Mouse (Mus musculus): Measurements from ENCODE around the gene Csrnp1. TPM values are rescaled to one million over a fixed set of nuclear protein-coding genes. Genes with fewer than 3 reads are reported as not detected.
"Not testable (repeated sequence)": the region's sequence is repeated elsewhere in the genome, so short reads cannot be mapped to it uniquely, and the experiment has no call there.

The Csrnp1 gene
- total RNA-seq, 2 experiments from 2014 or later, result 13.7 TPM

- DNase-seq (ENCODE audit: low spot score in 2 of 2), result no peak
- H3K4me3 ChIP-seq, result no peak overlapping the region
- no peak for TF ChIP-seq CTCF (conservative IDR thresholded peaks at IDR 0.05)
- H3K27ac ChIP-seq, result no peak overlapping the region
Measured at GRCm38 (mm10) chr9:120013251-120013820, 28.9 kb upstream of the Csrnp1 start.

DNA sequence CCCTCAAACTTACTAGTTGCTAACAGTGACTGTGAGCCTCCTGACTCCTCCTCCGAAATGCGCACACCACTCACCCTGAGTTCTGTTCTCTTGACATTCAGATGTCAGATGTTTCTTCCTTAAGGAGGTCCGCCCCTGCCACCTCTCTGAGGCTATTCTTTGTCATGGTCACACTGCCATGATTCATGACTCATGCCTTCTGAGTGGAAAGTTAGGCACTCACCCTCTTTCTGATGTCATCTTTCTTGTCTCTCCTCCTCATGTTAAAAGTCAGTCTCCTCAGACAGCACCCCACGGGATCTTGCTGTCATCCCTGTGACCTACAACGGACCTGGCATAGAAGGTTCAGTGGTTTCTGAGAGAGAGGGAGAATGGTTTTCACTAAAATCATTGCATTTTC is 28.3 kb upstream of the Csrnp1 start:
- peak overlapping the region; percentile 98; the same call in 1 of the 2 replicates for H3K27ac ChIP-seq
- TF ChIP-seq CTCF (conservative IDR thresholded peaks at IDR 0.05), result no peak
- H3K4me3 ChIP-seq, result no peak overlapping the region
- DNase-seq (ENCODE audit: low spot score in 2 of 2), result no peak

DNA sequence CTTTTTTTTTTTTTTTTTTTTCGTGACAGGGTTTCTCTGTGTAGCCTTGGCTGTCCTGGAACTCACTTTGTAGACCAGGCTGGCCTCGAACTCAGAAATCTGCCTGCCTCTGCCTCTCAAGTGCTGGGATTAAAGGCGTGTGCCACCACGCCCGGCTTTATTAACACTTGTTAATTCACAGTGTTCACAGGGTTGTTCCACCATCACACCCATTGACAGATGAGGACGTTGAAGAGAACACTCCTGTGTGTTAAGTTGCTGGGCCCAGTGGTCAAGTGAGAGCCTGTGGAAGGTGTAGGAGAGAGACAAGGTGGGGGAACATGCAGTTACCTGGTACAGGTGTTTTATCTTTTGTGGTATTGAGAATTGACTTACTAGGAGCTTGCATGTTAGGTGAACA is 27.7 kb upstream of the Csrnp1 start:
- DNase-seq (ENCODE audit: low spot score in 2 of 2); H3K4me3 ChIP-seq: not testable (repeated sequence)
- H3K27ac ChIP-seq, result peak overlapping the region; percentile 98; the same call in 1 of the 2 replicates

GRCm38 (mm10) chr9:120011533-120011932 is 27.1 kb upstream of the Csrnp1 start:
- peak; percentile 86 for TF ChIP-seq CTCF (conservative IDR thresholded peaks at IDR 0.05)
- H3K4me3 ChIP-seq, result peak overlapping the region; percentile 61
- H3K27ac ChIP-seq, result peak overlapping the region; percentile 98
- DNase-seq (ENCODE audit: low spot score in 2 of 2), result peak; percentile 75 to 85

GRCm38 (mm10) chr9:120010781-120011511 is 26.5 kb upstream of the Csrnp1 start:
- Histone ChIP-seq H3K27ac (peak overlapping the region; percentile 98), H3K4me3 (peak overlapping the region; percentile 61)
- peak; percentile 96 to 99 for DNase-seq (ENCODE audit: low spot score in 2 of 2)
- TF ChIP-seq CTCF (conservative IDR thresholded peaks at IDR 0.05), result no peak

- H3K27ac ChIP-seq, result peak overlapping the region; percentile 98; the same call in 1 of the 2 replicates
- TF ChIP-seq CTCF (conservative IDR thresholded peaks at IDR 0.05), result no peak
- no peak overlapping the region for H3K4me3 ChIP-seq
- no peak for DNase-seq (ENCODE audit: low spot score in 2 of 2)
Measured at GRCm38 (mm10) chr9:120009871-120010270, 25.4 kb upstream of the Csrnp1 start.

DNA sequence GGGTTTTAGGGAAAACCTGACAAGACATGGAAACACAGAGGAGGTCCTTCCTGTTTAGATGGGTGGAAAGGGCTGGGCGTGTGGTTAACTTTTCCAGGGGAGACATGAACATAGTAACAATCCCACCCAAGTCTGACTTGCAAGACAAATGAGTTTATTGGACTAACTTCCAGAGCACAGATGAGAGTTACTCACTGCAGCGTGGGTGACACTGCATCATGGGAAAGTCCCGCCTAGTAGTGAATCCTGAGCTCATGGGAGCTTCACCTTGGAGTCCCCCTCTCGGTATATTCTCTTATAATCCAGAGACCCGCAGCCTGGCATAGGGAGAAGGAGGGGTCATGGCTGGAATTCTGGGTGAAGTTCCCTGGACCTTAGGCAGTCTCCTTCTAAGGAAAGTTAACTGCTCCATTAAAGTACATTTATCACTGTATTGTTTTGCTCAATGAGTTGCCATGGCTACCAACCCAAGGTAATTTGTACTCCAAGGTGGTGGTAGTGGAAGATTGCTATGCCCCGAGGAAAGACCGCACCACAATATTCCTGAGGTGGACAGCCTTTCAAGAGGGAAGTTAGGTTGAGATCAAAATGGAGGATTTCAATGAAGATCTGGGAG is 24.9 kb upstream of the Csrnp1 start:
- TF ChIP-seq CTCF (conservative IDR thresholded peaks at IDR 0.05), result no peak
- no peak overlapping the region for H3K4me3 ChIP-seq
- DNase-seq (ENCODE audit: low spot score in 2 of 2), result no peak
- peak overlapping the region; percentile 98; the same call in 1 of the 2 replicates for H3K27ac ChIP-seq

DNA sequence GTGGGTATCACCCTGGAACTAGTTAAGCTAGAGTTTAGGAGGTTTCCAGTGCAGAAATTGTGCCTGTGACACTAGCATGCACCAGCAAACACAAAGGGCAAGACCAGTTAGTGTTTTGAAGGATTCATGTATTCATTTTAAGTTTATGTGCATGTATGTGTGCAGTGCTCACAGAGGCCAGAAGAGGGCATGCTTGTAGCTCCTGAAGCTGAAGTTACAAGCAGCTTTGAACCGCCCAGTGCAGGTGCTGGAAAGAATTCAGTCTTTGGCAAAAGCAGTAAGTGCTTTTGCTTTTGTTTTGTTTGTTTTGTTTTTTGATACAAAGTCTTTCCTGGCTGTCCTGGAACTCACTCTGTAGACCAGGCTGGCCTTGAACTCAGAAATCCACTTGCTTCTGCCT is 23.4 kb upstream of the Csrnp1 start:
- no peak for DNase-seq (ENCODE audit: low spot score in 2 of 2)
- Histone ChIP-seq H3K4me3 (no peak overlapping the region), H3K27ac (no peak overlapping the region)
- TF ChIP-seq CTCF (conservative IDR thresholded peaks at IDR 0.05), result peak; percentile 51

DNA sequence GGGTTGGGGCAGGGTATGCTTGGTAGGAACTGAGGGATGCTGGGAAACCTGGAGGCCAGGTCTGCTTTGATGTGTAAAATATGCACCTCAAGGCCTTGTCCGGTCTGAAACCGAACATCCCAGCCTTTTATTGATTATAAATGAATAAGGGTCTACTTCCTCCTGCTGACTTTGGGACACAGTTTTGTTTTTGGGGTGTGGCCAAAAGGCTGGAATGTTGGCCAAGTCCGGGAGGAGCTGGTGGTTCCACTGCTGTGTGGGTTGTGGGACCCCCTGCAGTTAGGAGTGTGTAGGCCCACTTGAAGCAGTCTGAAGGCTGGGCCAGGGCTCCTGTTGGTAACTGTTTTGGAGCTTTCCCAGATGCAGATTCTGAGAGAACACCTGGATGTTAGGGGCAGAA is 21.5 kb upstream of the Csrnp1 start:
- Histone ChIP-seq H3K4me3 (no peak overlapping the region), H3K27ac (no peak overlapping the region)
- DNase-seq (ENCODE audit: low spot score in 2 of 2), result no peak
- TF ChIP-seq CTCF (conservative IDR thresholded peaks at IDR 0.05), result no peak

DNA sequence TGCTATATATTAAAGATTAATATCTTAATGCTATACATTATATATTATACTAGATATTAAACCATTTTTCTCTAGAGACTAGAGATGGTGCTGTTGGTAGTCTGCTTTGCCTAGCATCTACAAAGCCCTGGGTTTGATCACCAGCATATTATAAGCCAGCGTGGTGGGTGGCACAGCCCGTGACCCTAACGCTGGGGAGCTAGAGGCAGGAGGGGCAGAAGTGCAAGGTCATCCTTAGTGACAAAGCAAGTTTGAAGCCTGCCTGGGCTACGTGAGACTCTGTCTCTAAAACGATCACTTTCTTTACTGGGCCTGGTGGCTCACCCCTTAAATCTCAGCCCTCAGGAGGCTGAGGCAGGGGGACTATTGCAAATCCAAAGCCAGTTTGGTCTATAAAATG is 18.4 kb upstream of the Csrnp1 start:
- DNase-seq (ENCODE audit: low spot score in 2 of 2), result no peak
- H3K27ac ChIP-seq, result no peak overlapping the region
- TF ChIP-seq CTCF (conservative IDR thresholded peaks at IDR 0.05), result no peak

DNA sequence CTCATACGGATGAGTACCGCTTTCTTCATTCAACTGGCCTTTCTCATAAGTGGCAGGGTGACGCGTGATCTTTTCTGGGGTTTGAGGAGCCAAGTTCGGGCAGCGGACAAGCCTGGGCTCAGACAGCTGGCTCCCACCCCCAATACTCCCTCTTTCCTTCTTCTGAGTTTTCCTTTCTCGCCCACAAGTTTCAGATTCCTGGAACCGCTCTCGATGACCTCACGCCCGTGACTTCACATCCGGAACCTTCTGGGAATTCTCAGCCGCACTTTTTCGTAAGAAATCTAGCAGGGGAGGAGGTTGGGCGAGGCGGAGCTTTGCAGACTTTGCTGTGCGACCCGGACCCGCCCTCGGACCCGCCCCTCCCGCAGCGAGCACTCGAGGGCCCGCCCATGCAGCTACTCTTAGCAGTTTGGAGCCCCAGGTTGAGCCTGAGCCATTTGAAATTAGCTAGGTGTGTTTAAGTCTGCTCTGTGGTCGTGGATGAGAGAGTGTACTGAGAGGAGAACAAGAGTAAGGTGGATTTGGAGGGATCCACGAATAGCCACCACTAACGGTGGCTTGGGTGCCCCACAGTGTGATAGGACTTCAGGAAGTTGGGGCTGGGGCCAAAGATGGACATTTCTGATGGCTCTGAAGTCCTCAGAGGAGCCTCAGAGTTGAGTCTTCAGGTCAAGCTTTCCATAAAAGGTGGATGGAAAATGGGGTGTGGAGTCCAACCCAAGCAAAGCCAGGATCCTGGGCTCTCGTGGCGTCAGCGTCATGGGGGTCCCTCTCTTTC is 17.7 kb upstream of the Csrnp1 start:
- Histone ChIP-seq H3K4me3 (peak overlapping the region; percentile 53), H3K27ac (peak overlapping the region; percentile 55; the same call in 1 of the 2 replicates)
- TF ChIP-seq CTCF (conservative IDR thresholded peaks at IDR 0.05), result no peak
- peak; percentile 47 to 68 for DNase-seq (ENCODE audit: low spot score in 2 of 2)

More for the DNA sequence above, 18.4 kb upstream of the Csrnp1 start:
- H3K4me3 ChIP-seq, result no peak overlapping the region

DNA sequence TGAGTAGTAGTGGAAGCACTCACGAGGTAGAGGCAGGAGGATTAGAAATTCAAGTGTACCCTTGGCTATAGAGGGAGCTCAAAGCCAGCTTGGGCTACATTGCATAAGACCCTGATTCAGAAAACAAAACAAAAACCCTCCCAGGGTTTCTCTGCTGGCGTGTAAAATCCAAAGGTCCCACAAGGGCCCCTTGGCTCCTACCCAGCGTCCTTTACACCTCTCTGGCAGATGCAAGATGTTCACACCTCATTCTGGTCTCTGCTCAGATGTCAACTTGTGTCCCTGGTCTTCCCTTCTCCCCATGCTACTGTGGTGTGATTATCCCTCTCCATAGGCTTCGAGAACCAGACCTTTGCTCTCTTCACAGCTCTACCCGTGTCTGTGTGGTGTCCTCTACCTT is 16.3 kb upstream of the Csrnp1 start:
- Histone ChIP-seq H3K4me3 (no peak overlapping the region), H3K27ac (no peak overlapping the region)
- TF ChIP-seq CTCF (conservative IDR thresholded peaks at IDR 0.05), result no peak
- DNase-seq (ENCODE audit: low spot score in 2 of 2), result no peak

DNA sequence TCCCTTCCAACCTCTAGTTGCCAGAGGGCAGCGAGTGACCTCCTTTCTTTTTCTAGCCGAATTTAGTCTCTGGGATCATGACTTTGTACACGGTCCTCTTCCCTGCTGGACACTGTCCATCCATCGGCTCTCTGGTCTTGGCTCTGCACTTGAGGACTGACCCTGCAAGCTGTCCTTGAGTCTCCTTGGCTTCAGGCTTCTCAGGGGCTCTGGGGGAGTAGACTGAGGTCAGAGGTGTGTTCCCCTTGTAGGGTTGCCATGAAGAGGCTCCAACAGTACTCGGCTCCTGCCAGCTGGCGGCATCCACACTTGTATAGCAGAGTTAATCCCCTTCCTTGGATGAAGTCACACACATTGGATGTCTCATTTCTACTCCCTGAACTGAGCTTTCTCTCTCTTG is 15.2 kb upstream of the Csrnp1 start:
- DNase-seq (ENCODE audit: low spot score in 2 of 2), result no peak
- TF ChIP-seq CTCF (conservative IDR thresholded peaks at IDR 0.05), result no peak
- H3K27ac ChIP-seq, result no peak overlapping the region
- no peak overlapping the region for H3K4me3 ChIP-seq
